Mouse (Mus musculus) hindbrain, embryonic 14.5 days (tissue): ENCODE measurements around the gene Capn8. TPM values are rescaled to one million over a fixed set of nuclear protein-coding genes. Genes with fewer than 3 reads are reported as not detected.

ENCODE experiments used
- ATAC-seq: fragments of 200-750 bp; cut with Nextera tagmentation; 2 replicates; pipeline ENCODE4 v1.8.0; 2017; ENCODE audit warnings: moderate number of reproducible peaks, mild to moderate bottlenecking, moderate TSS enrichment, moderate library complexity; ENCODE audit not compliant: low FRiP score
- DNase-seq: peaks from one replicate; pipeline ENCODE4 v3.0.0-alpha.2; 2015; ENCODE audit warnings: low spot score
- H3K27ac ChIP-seq: fragments of 300-500 bp; sonication (generic); 2 replicates; pipeline ENCODE4 v1.5.1; 2014; ENCODE audit warnings: mild to moderate bottlenecking, moderate library complexity
- H3K27me3 ChIP-seq: fragments of 300-500 bp; sonication (generic); 2 replicates; pipeline ENCODE4 v1.6.1; 2014; ENCODE audit warnings: mild to moderate bottlenecking, low read length, mixed read lengths; ENCODE audit not compliant: control insufficient read depth, insufficient read depth
- H3K36me3 ChIP-seq: fragments of 300-500 bp; sonication (generic); replicated peaks from 2 replicates; pipeline ENCODE4 v1.6.1; 2014; ENCODE audit not compliant: control insufficient read depth, insufficient read depth
- H3K4me1 ChIP-seq: fragments of 300-500 bp; sonication (generic); replicated peaks from 2 replicates; pipeline ENCODE4 v1.6.1; 2014; ENCODE audit warnings: antibody characterized with exemption, low read length, mixed read lengths; ENCODE audit not compliant: control insufficient read depth, insufficient read depth
- H3K4me2 ChIP-seq: fragments of 300-500 bp; sonication (generic); replicated peaks from 2 replicates; pipeline ENCODE4 v1.6.1; 2014; ENCODE audit warnings: mild to moderate bottlenecking, moderate library complexity
- H3K4me3 ChIP-seq: fragments of 300-500 bp; sonication (generic); replicated peaks from 2 replicates; pipeline ENCODE4 v1.5.1; 2014; ENCODE audit warnings: mild to moderate bottlenecking, low read length
- H3K9ac ChIP-seq: fragments of 300-500 bp; sonication (generic); 2 replicates; pipeline ENCODE4 v1.6.1; 2014
- H3K9me3 ChIP-seq: fragments of 300-500 bp; sonication (generic); 2 replicates; pipeline ENCODE4 v1.6.1; 2016; ENCODE audit warnings: low read length; ENCODE audit not compliant: control insufficient read depth
- WGBS: fragments of 180-500 bp; shearing (Covaris S2); extraction: QIAGEN DNeasy Blood & Tissue Kit; methylation state at CpG from one replicate; pipeline ENCODE4 v1.1.7; 2014; 5-methylcytosine and 5-hydroxymethylcytosine counted together
- polyA plus RNA-seq: library from polyadenylated mRNA; unstranded; fragments of >200 nt; fragmentation: Nextera tagmentation; extraction: Ambion mirVana; gene quantifications from 2 replicates; pipeline ENCODE4 v1.2.1, GENCODE M21; 2014

Capn8 gene
- polyA plus RNA-seq, 1 experiment from 2014 or later = not detected

GRCm38 (mm10) chr1:182660365-182660764 is 95.6 kb downstream of the Capn8 start:
- Histone ChIP-seq H3K4me2 (no peak overlapping the region), H3K9ac (no peak overlapping the region), H3K4me1 (0 out of 2 replicates have a peak, but pooled peaks cover 3% of the 10 kb centered on the region), H3K9me3 (no peaks in the 10 kb centered on the region), H3K27me3 (no peaks in the 10 kb centered on the region), H3K36me3 (no peaks in the 10 kb centered on the region), H3K4me3 (no peak overlapping the region), H3K27ac (no peak overlapping the region)
- ATAC-seq = no peak
- DNase-seq = no peak
- 85% methylated on average over 7 of the region's 7 CpGs for WGBS

GRCm38 (mm10) chr1:182663671-182664070 is 98.9 kb downstream of the Capn8 start:
- no peak overlapping the region for H3K9ac ChIP-seq
- H3K27ac ChIP-seq = no peak overlapping the region

GRCm38 (mm10) chr1:182664841-182665240 is 100.0 kb downstream of the Capn8 start:
- H3K27ac ChIP-seq = no peak overlapping the region
- H3K4me1 ChIP-seq = peaks cover 25% of the 10 kb centered on the region
- no peaks in the 10 kb centered on the region for H3K36me3 ChIP-seq
- no peak for DNase-seq
- no peaks in the 10 kb centered on the region for H3K9me3 ChIP-seq
- no peak overlapping the region for H3K9ac ChIP-seq
- no peak overlapping the region for H3K4me2 ChIP-seq
- H3K27me3 ChIP-seq = no peaks in the 10 kb centered on the region
- ATAC-seq = no peak
- no peak overlapping the region for H3K4me3 ChIP-seq
- 44% methylated on average over 4 of the region's 4 CpGs for WGBS

More at GRCm38 (mm10) chr1:182663671-182664070, 98.9 kb downstream of the Capn8 start:
- H3K4me2 ChIP-seq = no peak overlapping the region
- H3K9me3 ChIP-seq = no peaks in the 10 kb centered on the region
- no peaks in the 10 kb centered on the region for H3K36me3 ChIP-seq
- ATAC-seq (peak; percentile 24; the same call in 1 of the 2 replicates), DNase-seq (peak; percentile 52)
- no peak overlapping the region for H3K4me3 ChIP-seq
- 27% methylated on average over 11 of the region's 11 CpGs for WGBS
- no peaks in the 10 kb centered on the region for H3K27me3 ChIP-seq
- peaks cover 21% of the 10 kb centered on the region for H3K4me1 ChIP-seq

GRCm38 (mm10) chr1:182667281-182667680 is 102.5 kb downstream of the Capn8 start:
- Histone ChIP-seq H3K27me3 (no peaks in the 10 kb centered on the region), H3K9ac (no peak overlapping the region), H3K4me3 (no peak overlapping the region), H3K36me3 (no peaks in the 10 kb centered on the region), H3K4me1 (peaks cover 25% of the 10 kb centered on the region), H3K27ac (no peak overlapping the region), H3K4me2 (no peak overlapping the region), H3K9me3 (no peaks in the 10 kb centered on the region)
- WGBS = 75% methylated on average over 3 of the region's 3 CpGs
- no peak for DNase-seq
- ATAC-seq = no peak

- Histone ChIP-seq H3K4me1 (peaks cover 22% of the 10 kb centered on the region), H3K4me2 (no peak overlapping the region), H3K27ac (peak overlapping the region; percentile 14; the same call in 1 of the 2 replicates), H3K9me3 (no peaks in the 10 kb centered on the region), H3K27me3 (no peaks in the 10 kb centered on the region), H3K36me3 (no peaks in the 10 kb centered on the region), H3K9ac (no peak overlapping the region), H3K4me3 (no peak overlapping the region)
- 72% methylated on average over 11 of the region's 11 CpGs for WGBS
- DNase-seq (no peak), ATAC-seq (peak; percentile 21; the same call in 1 of the 2 replicates)
These were observed 104.9 kb downstream of the Capn8 start for GRCm38 (mm10) chr1:182669741-182670140.

- no peak overlapping the region for H3K4me2 ChIP-seq
- H3K27me3 ChIP-seq = no peaks in the 10 kb centered on the region
- no peak for DNase-seq
- WGBS = 26% methylated on average over 11 of the region's 11 CpGs
- H3K27ac ChIP-seq = peak overlapping the region; percentile 14; the same call in 1 of the 2 replicates
- no peak for ATAC-seq
- H3K4me1 ChIP-seq = peaks cover 22% of the 10 kb centered on the region
- no peak overlapping the region for H3K4me3 ChIP-seq
- H3K9me3 ChIP-seq = no peaks in the 10 kb centered on the region
- no peak overlapping the region for H3K9ac ChIP-seq
- no peaks in the 10 kb centered on the region for H3K36me3 ChIP-seq
These were observed 105.9 kb downstream of the Capn8 start for GRCm38 (mm10) chr1:182670563-182671342.

GRCm38 (mm10) chr1:182671343-182671624 is 106.5 kb downstream of the Capn8 start:
- Histone ChIP-seq H3K9me3 (no peaks in the 10 kb centered on the region), H3K36me3 (no peaks in the 10 kb centered on the region), H3K4me2 (no peak overlapping the region), H3K9ac (no peak overlapping the region), H3K27ac (no peak overlapping the region), H3K27me3 (no peaks in the 10 kb centered on the region), H3K4me3 (no peak overlapping the region), H3K4me1 (peaks cover 19% of the 10 kb centered on the region)
- no peak for ATAC-seq
- WGBS = 45% methylated on average over 4 of the region's 4 CpGs
- no peak for DNase-seq

GRCm38 (mm10) chr1:182675346-182675745 is 110.5 kb downstream of the Capn8 start:
- no peak for DNase-seq
- no peak overlapping the region for H3K9ac ChIP-seq
- ATAC-seq = no peak
- H3K27me3 ChIP-seq = no peaks in the 10 kb centered on the region
- H3K27ac ChIP-seq = no peak overlapping the region
- no peaks in the 10 kb centered on the region for H3K36me3 ChIP-seq
- H3K9me3 ChIP-seq = no peaks in the 10 kb centered on the region
- 74% methylated on average over 8 of the region's 8 CpGs for WGBS
- H3K4me1 ChIP-seq = no peaks in the 10 kb centered on the region
- no peak overlapping the region for H3K4me2 ChIP-seq
- H3K4me3 ChIP-seq = no peak overlapping the region

- Histone ChIP-seq H3K4me2 (no peak overlapping the region), H3K27me3 (no peaks in the 10 kb centered on the region), H3K9ac (no peak overlapping the region), H3K4me3 (no peak overlapping the region), H3K9me3 (no peaks in the 10 kb centered on the region), H3K27ac (no peak overlapping the region), H3K4me1 (peaks cover 4% of the 10 kb centered on the region; the same call in 1 of the 2 replicates), H3K36me3 (no peaks in the 10 kb centered on the region)
- DNase-seq (no peak), ATAC-seq (no peak)
- 96% methylated on average over 17 of the region's 17 CpGs for WGBS
These were observed 113.3 kb downstream of the Capn8 start for GRCm38 (mm10) chr1:182678151-182678550.
